In genomic region chr10:91166890-91167289, GRCm38 (mm10) we compare ENCODE assay signal across 8 mouse cellular contexts. TPM values are rescaled to one million over a fixed set of nuclear protein-coding genes. Genes with fewer than 3 reads are reported as not detected.
DNase-seq lines count a peak whose midpoint lies in the region; ATAC-seq and TF ChIP-seq lines count a peak whose summit lies in the region.

No protein-coding gene starts in this region.

- intact Hi-C loops in left cerebral cortex, adult 2 months (cut with DNase I) = no loop called here
- intact Hi-C loops in left cerebral cortex, postnatal 36 days (cut with DNase I) = no loop called here
- intact Hi-C loops in left cerebral cortex, postnatal 4 days (cut with DNase I) = no loop called here

- H3K4me3 ChIP-seq in left cerebral cortex, adult 2 months = no peak overlapping the region
- H3K4me3 ChIP-seq in stomach, embryonic 16.5 days (replicated peaks; ENCODE audit: low read length) = peak overlapping the region; percentile 15

- peak; percentile 80 for TF ChIP-seq CTCF in left cerebral cortex, adult 2 months (IDR thresholded peaks at IDR 0.05)

- H3K4me1 ChIP-seq in stomach, embryonic 16.5 days (ENCODE audit: control insufficient read depth, insufficient read depth, low read length) = peaks cover 16% of the 10 kb centered on the region

- peak overlapping the region; percentile 61 for H3K4me2 ChIP-seq in stomach, embryonic 16.5 days (ENCODE audit: low read depth, low read length)

- DNase-seq in left cerebral cortex, adult 2 months (ENCODE audit: extremely low spot score in 1 of 2, low spot score in 2 of 2) = no peak
- no peak for DNase-seq in left cerebral cortex, postnatal 36 days (ENCODE audit: low spot score in 2 of 2)
- peak; percentile 73 for DNase-seq in adrenal gland, postnatal 10 days
- DNase-seq in heart, postnatal 4 days = peak; percentile 75
- peak; percentile 55 for DNase-seq in left cerebral cortex, postnatal 4 days

- 48% methylated on average over 5 of the region's 5 CpGs for WGBS in stomach, embryonic 16.5 days

- peak overlapping the region; percentile 40; the same call in 1 of the 2 replicates for H3K9ac ChIP-seq in stomach, embryonic 16.5 days (ENCODE audit: low read length)

- H3K36me3 ChIP-seq in stomach, embryonic 16.5 days (ENCODE audit: control insufficient read depth, insufficient read depth, low read length) = peaks cover 15% of the 10 kb centered on the region

- no peaks in the 10 kb centered on the region for H3K9me3 ChIP-seq in stomach, embryonic 16.5 days (replicated peaks; ENCODE audit: control insufficient read depth, low read length)

- H3K27me3 ChIP-seq in stomach, embryonic 16.5 days (ENCODE audit: control insufficient read depth, insufficient read depth, low read length) = no peaks in the 10 kb centered on the region

- no peak overlapping the region for H3K27ac ChIP-seq in left cerebral cortex, adult 2 months
- no peak overlapping the region; the same call in 1 of the 2 replicates for H3K27ac ChIP-seq in stomach, embryonic 16.5 days (ENCODE audit: low read length)

- peak; percentile 55 for ATAC-seq in erythroid progenitor cell, adult 5-6 weeks (replicated peaks; ENCODE audit: low FRiP score, poor library complexity, severe bottlenecking)
- ATAC-seq in megakaryocyte-erythroid progenitor cell, adult 5-6 weeks (replicated peaks; ENCODE audit: low FRiP score, low TSS enrichment, poor library complexity, severe bottlenecking) = peak; percentile 72
- ATAC-seq in stomach, embryonic 16.5 days (ENCODE audit: insufficient read depth, low FRiP score) = no peak

RNA-seq across cellular contexts. Expression of gene Tmpo, which starts 14.2 kb away (rescaled TPM):
- total RNA-seq in left cerebral cortex, adult 2 months (2021) = 10 to 100 TPM; 40.4 to 40.6 TPM
- 10 to 100 TPM; 34.6 to 41.3 TPM for total RNA-seq in left cerebral cortex, postnatal 36 days (2021)
- total RNA-seq in adrenal gland, postnatal 10 days (2021) = 100 to 1,000 TPM; 116 to 140 TPM
- 941 and 1,232 TPM in 2 replicates for total RNA-seq in erythroid progenitor cell, adult 5-6 weeks (2015; ENCODE audit: low replicate concordance)
- total RNA-seq in erythroid progenitor cell, adult 5-6 weeks (2017; ENCODE audit: low replicate concordance) = 1,337 and 1,570 TPM in 2 replicates
- 100 to 1,000 TPM; 186 to 192 TPM for total RNA-seq in heart, postnatal 4 days (2021)
- 10 to 100 TPM; 70.0 to 76.8 TPM for total RNA-seq in left cerebral cortex, postnatal 4 days (2021)
- total RNA-seq in megakaryocyte-erythroid progenitor cell, adult 5-6 weeks (2014; fragmentation: Nextera tagmentation) = 267 and 268 TPM in 2 replicates
- total RNA-seq in megakaryocyte-erythroid progenitor cell, adult 5-6 weeks (2017) = 469 and 547 TPM in 2 replicates
- polyA plus RNA-seq in stomach, embryonic 16.5 days (2015; fragmentation: Nextera tagmentation; extraction: Ambion mirVana) = 109 and 132 TPM in 2 replicates

RNA-seq across cellular contexts. Expression of gene Slc25a3, which starts 43.0 kb away (rescaled TPM):
- 100 to 1,000 TPM; 501 to 539 TPM for total RNA-seq in left cerebral cortex, adult 2 months (2021)
- total RNA-seq in left cerebral cortex, postnatal 36 days (2021) = 100 to 1,000 TPM; 513 to 539 TPM
- 100 to 1,000 TPM; 725 to 758 TPM for total RNA-seq in adrenal gland, postnatal 10 days (2021)
- total RNA-seq in erythroid progenitor cell, adult 5-6 weeks (2015; ENCODE audit: low replicate concordance) = 175 and 210 TPM in 2 replicates
- 51.1 and 72.6 TPM in 2 replicates for total RNA-seq in erythroid progenitor cell, adult 5-6 weeks (2017; ENCODE audit: low replicate concordance)
- total RNA-seq in heart, postnatal 4 days (2021) = 1,000 to 10,000 TPM; 1,954 to 1,992 TPM
- 100 to 1,000 TPM; 388 to 413 TPM for total RNA-seq in left cerebral cortex, postnatal 4 days (2021)
- total RNA-seq in megakaryocyte-erythroid progenitor cell, adult 5-6 weeks (2014; fragmentation: Nextera tagmentation) = 582 and 663 TPM in 2 replicates
- total RNA-seq in megakaryocyte-erythroid progenitor cell, adult 5-6 weeks (2017) = 247 and 338 TPM in 2 replicates
- 483 and 485 TPM in 2 replicates for polyA plus RNA-seq in stomach, embryonic 16.5 days (2015; fragmentation: Nextera tagmentation; extraction: Ambion mirVana)

Comparison
In these comparisons a context has a peak if more than half of its experiments do, and no peak if none do; other contexts are left out.
1. DNase-seq: peak in adrenal gland, postnatal 10 days (single experiment), heart, postnatal 4 days (single experiment) and left cerebral cortex, postnatal 4 days (single experiment); none in left cerebral cortex, adult 2 months (0 of 2) and left cerebral cortex, postnatal 36 days (0 of 2).